Mouse (Mus musculus): Measurements from ENCODE around the gene Fcho2.
A peak's percentile ranks its signal among the peaks of the same experiment; 100 is the strongest.

DNA sequence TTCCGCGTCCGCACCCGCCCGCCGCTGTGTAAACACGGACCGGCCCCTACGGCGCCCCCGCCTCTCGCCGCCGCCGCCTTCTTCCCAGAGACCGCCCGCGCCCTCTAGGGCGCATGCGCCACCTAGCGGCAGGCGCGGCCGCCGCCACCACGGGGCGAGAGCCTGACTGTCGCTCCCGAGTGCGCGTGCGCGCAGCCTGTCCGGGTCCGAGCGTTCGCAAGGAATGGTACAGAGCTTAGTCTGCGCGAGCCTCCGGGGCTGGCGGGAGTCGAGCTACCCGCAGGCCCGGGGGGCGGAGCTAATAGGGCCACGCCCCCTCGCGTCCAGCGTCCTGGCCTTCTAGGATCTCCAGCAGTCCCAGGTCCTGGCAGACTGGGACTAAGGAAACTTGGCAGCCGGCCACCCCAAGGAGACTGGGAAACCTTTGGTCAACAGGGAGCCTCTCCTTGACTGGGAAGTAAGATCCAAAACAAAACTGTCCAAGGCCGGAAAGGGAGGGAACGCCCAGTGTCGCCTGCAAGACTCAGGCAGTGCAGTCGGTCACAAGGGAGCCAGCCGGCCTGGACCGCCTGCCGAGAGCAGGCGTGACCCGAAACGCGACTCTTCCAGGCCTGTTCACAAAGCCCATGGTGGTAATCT lies at the start of gene Fcho2:
- TF ChIP-seq CTCF (IDR thresholded peaks at IDR 0.05; ENCODE audit: low read depth), result peak; percentile 80
- no peak for TF ChIP-seq EP300 (IDR thresholded peaks at IDR 0.05; ENCODE audit: low read depth)
